Mouse (Mus musculus) WW6 (cell line): ENCODE results near the gene Rbmx2.

Experiments
- DNase-seq: peaks from one replicate; pipeline ENCODE4 v3.0.0-alpha.2; 2013; ENCODE audit warnings: low read depth, low spot score

Gene Rbmx2

GRCm38 (mm10) chrX:48694864-48695371, at the start of gene Rbmx2:
Rbmx2 (plus strand) TSS chrX:48695004.
- peak; percentile 78 for DNase-seq

GRCm38 (mm10) chrX:48666807-48667206, 28.0 kb upstream of the Rbmx2 start:
- no peak for DNase-seq

GRCm38 (mm10) chrX:48669588-48669987, 25.2 kb upstream of the Rbmx2 start:
- no peak for DNase-seq

- no peak for DNase-seq
Measured at GRCm38 (mm10) chrX:48671714-48672113, 23.1 kb upstream of the Rbmx2 start.

GRCm38 (mm10) chrX:48674171-48674570, 20.6 kb upstream of the Rbmx2 start, which contains the start of gene Gpr119:
Gpr119 (minus strand) TSS chrX:48674478.
- no peak for DNase-seq

GRCm38 (mm10) chrX:48683451-48683850, 11.4 kb upstream of the Rbmx2 start:
- DNase-seq = no peak

- no peak for DNase-seq
Measured at GRCm38 (mm10) chrX:48683857-48684256, 10.9 kb upstream of the Rbmx2 start.

- no peak for DNase-seq
Measured at GRCm38 (mm10) chrX:48694460-48694859, 344 bp upstream of the Rbmx2 start.

GRCm38 (mm10) chrX:48709701-48710100, 14.9 kb downstream of the Rbmx2 start:
- DNase-seq = no peak

- DNase-seq = no peak
Measured at GRCm38 (mm10) chrX:48712846-48713245, 18.0 kb downstream of the Rbmx2 start.

- DNase-seq = no peak
Measured at GRCm38 (mm10) chrX:48754710-48755283, 60.0 kb downstream of the Rbmx2 start.
